Mouse (Mus musculus): ENCODE measurements around the gene Usp6nl. TPM values are rescaled to one million over a fixed set of nuclear protein-coding genes. Genes with fewer than 3 reads are reported as not detected.

Gene Usp6nl
- total and polyA plus RNA-seq, 3 experiments = 8.9 to 67.1 (median 24.8) TPM

- TF ChIP-seq MEF2A (IDR thresholded peaks at IDR 0.05; ENCODE audit: extremely low read depth, insufficient replicate concordance, low read depth, low read length, poor library complexity, severe bottlenecking) = no peak
These were observed 36.7 kb upstream of the Usp6nl start (continued) for GRCm38 (mm10) chr2:6285794-6286193.

DNA sequence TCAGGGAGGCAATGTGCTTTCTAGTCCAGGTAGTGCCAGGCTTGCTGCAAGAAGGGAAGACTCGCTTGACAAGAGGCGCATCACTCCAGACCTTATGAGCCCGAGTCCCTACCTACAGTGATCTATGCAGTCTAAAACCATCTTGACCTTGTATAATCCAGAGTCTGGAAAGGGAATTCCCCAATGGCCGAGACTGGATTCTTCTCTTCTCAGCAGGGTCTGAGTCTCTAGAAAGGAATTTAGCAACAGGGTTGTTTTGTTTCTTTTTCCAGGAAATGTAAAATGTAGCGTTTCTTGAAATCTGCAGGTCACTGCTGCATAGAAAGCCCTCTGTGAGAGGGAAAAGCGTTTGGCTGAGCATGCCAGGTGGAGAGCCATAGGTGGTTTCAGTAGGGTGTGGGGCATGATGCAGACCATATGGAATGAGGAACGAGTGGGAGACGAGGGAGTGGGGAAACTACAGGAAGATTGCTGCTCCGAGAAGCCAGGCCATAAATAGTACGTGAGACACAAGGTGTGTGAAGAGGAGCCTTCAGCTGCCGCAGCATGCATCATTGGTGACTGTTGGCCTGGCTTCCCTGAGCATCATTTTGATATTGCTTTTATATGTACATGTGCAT, 28.5 kb upstream of the Usp6nl start:
- TF ChIP-seq ZNF384 (IDR thresholded peaks at IDR 0.05; ENCODE audit: low read depth, low read length) (no peak), POLR2AphosphoS5 (IDR thresholded peaks at IDR 0.05; ENCODE audit: borderline replicate concordance, low read depth, low read length) (no peak), MAFK (IDR thresholded peaks at IDR 0.05; ENCODE audit: borderline replicate concordance, low read depth, low read length) (no peak), E2F4 (IDR thresholded peaks at IDR 0.05; ENCODE audit: borderline replicate concordance, low read depth, low read length) (no peak), KAT2A (conservative IDR thresholded peaks at IDR 0.05; ENCODE audit: low read depth, low read length) (no peak), MAZ (IDR thresholded peaks at IDR 0.05; ENCODE audit: low read depth, low read length) (no peak), GATA1 (IDR thresholded peaks at IDR 0.05; ENCODE audit: low read depth, low read length) (no peak), MXI1 (IDR thresholded peaks at IDR 0.05; ENCODE audit: low read depth, low read length) (no peak), EP300 (IDR thresholded peaks at IDR 0.05; ENCODE audit: low read depth in 1 of 2, low read length in 2 of 2) (no peak), CHD1 (IDR thresholded peaks at IDR 0.05; ENCODE audit: low read depth, low read length) (no peak), HCFC1 (IDR thresholded peaks at IDR 0.05; ENCODE audit: low read depth, low read length) (no peak)
- H3K4me1 ChIP-seq (ENCODE audit: control insufficient read depth in 1 of 2, insufficient read depth in 2 of 2, low read length in 2 of 2) = peaks cover 9% of the 10 kb centered on the region in 2 experiments
- H3K36me3 ChIP-seq (ENCODE audit: control insufficient read depth in 1 of 2, insufficient read depth in 2 of 2, low read length in 2 of 2) = peaks cover 0 to 6% of the 10 kb centered on the region in 2 experiments; a peak in 2 of 4 replicates
- no peak for DNase-seq (ENCODE audit: low read depth, low spot score)
- H3K9me3 ChIP-seq (replicated peaks; ENCODE audit: insufficient read depth, low read length) = no peaks in the 10 kb centered on the region
- no peak overlapping the region for H3K9ac ChIP-seq (ENCODE audit: control insufficient read depth, low read depth, low read length, poor library complexity, severe bottlenecking)
- H3K27ac ChIP-seq (ENCODE audit: control insufficient read depth, low read depth, low read length) = no peak overlapping the region
- H3K27me3 ChIP-seq (ENCODE audit: control insufficient read depth in 1 of 2, insufficient read depth in 2 of 2, low read length in 2 of 2) = no peaks in the 10 kb centered on the region
- H3K79me2 ChIP-seq (ENCODE audit: control insufficient read depth, insufficient read depth, low read length, poor library complexity) = no peaks in the 10 kb centered on the region
- H3K4me3 ChIP-seq (ENCODE audit: control insufficient read depth in 1 of 2, insufficient read depth in 1 of 2, low read depth in 2 of 2, low read length in 2 of 2) = no peak overlapping the region

DNA sequence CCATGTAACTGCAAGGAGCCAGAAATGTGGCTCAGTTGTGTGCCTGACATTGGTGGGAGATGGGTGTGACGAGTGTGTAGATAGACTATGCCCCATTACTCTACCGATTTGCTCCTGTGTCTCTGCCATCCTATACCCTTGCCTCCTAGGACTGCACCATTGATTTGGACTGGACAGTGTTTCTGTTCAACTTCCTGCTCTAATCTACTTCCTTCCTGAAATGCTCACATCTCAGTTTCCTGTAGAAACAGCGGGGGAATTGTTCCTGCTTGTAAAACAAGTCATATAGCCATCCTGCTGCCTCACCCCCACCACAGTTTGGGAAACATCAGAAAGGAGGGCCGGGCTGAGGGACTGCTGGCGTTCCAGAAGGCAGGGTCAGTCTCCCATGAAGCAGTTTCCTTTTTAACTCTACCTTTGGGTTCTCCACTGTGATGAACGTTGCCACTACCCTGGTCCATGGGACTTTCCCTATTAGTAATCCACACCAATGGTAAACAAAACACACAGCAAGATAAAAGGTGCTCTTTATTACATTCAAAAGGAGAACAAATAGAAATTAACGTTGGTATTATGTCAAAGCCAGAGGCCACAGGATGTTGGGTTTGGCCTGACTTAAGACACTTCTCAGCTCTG, 27.4 kb upstream of the Usp6nl start:
- Histone ChIP-seq H3K9ac (ENCODE audit: control insufficient read depth, low read depth, low read length, poor library complexity, severe bottlenecking) (no peak overlapping the region), H3K9me3 (replicated peaks; ENCODE audit: insufficient read depth, low read length) (no peaks in the 10 kb centered on the region), H3K36me3 (ENCODE audit: control insufficient read depth in 1 of 2, insufficient read depth in 2 of 2, low read length in 2 of 2) (peaks cover 0 to 6% of the 10 kb centered on the region in 2 experiments; a peak in 2 of 4 replicates), H3K4me1 (ENCODE audit: control insufficient read depth in 1 of 2, insufficient read depth in 2 of 2, low read length in 2 of 2) (peaks cover 9% of the 10 kb centered on the region in 2 experiments), H3K27ac (ENCODE audit: control insufficient read depth, low read depth, low read length) (no peak overlapping the region), H3K4me3 (ENCODE audit: control insufficient read depth in 1 of 2, insufficient read depth in 1 of 2, low read depth in 2 of 2, low read length in 2 of 2) (no peak overlapping the region), H3K27me3 (ENCODE audit: control insufficient read depth in 1 of 2, insufficient read depth in 2 of 2, low read length in 2 of 2) (no peaks in the 10 kb centered on the region), H3K79me2 (ENCODE audit: control insufficient read depth, insufficient read depth, low read length, poor library complexity) (no peaks in the 10 kb centered on the region)
- no peak for TF ChIP-seq USF1 (IDR thresholded peaks at IDR 0.05; ENCODE audit: low read depth, low read length)
- no peak for TF ChIP-seq E2F4 (IDR thresholded peaks at IDR 0.05; ENCODE audit: borderline replicate concordance, low read depth, low read length)
- TF ChIP-seq RAD21 (IDR thresholded peaks at IDR 0.05; ENCODE audit: low read depth, low read length) = no peak
- TF ChIP-seq SIN3A (IDR thresholded peaks at IDR 0.05; ENCODE audit: low read length) = no peak
- no peak for TF ChIP-seq MYC (IDR thresholded peaks at IDR 0.05; ENCODE audit: low read depth, low read length)
- TF ChIP-seq MAZ (IDR thresholded peaks at IDR 0.05; ENCODE audit: low read depth, low read length) = no peak
- TF ChIP-seq CTCF (IDR thresholded peaks at IDR 0.05 in 2 of 3, conservative IDR thresholded peaks at IDR 0.05 in 1 of 3; ENCODE audit: control insufficient read depth in 1 of 3, insufficient read depth in 1 of 3, low read depth in 2 of 3, low read length in 3 of 3, poor library complexity in 1 of 3, severe bottlenecking in 1 of 3) = no peak
- TF ChIP-seq ELF1 (IDR thresholded peaks at IDR 0.05; ENCODE audit: low read depth, low read length) = no peak
- TF ChIP-seq TCF12 (IDR thresholded peaks at IDR 0.05; ENCODE audit: low read depth, low read length) = no peak
- TF ChIP-seq ZC3H11A (IDR thresholded peaks at IDR 0.05; ENCODE audit: low read depth, low read length) = no peak
- no peak for DNase-seq (ENCODE audit: low read depth, low spot score)
